Mouse (Mus musculus) G1E (cell line): ENCODE data around the gene Rps15a. TPM values are rescaled to one million over a fixed set of nuclear protein-coding genes. Genes with fewer than 3 reads are reported as not detected.
A peak's percentile ranks its signal among the peaks of the same experiment; 100 is the strongest.

Source experiments
- ATAC-seq: 2 replicates; pipeline ENCODE4 v1.8.0; 2016; ENCODE audit warnings: mild to moderate bottlenecking; ENCODE audit not compliant: insufficient number of reproducible peaks, poor library complexity, low FRiP score, severe bottlenecking; ENCODE audit errors: extremely low read depth
- DNase-seq: peaks from one replicate; pipeline ENCODE4 v3.0.0; 2012; ENCODE audit warnings: low spot score
- H3K27me3 ChIP-seq: 2 replicates; pipeline ENCODE4 v1.6.1; 2012; ENCODE audit warnings: mild to moderate bottlenecking, low read length, inconsistent platforms; ENCODE audit not compliant: insufficient read depth
- H3K36me3 ChIP-seq: replicated peaks from 2 replicates; pipeline ENCODE3; 2012; ENCODE audit warnings: mild to moderate bottlenecking, inconsistent platforms
- H3K4me1 ChIP-seq: 2 replicates; pipeline ENCODE4 v1.6.1; 2012; ENCODE audit warnings: low read depth, low read length, inconsistent platforms, mixed read lengths; ENCODE audit not compliant: insufficient read depth
- H3K4me3 ChIP-seq: 2 replicates; pipeline ENCODE4 v1.5.1; 2012; ENCODE audit warnings: low read depth, mild to moderate bottlenecking, inconsistent platforms, low read length, moderate library complexity, mixed read lengths
- H3K9me3 ChIP-seq: replicated peaks from 2 replicates; pipeline ENCODE4 v1.6.1; 2012; ENCODE audit warnings: inconsistent platforms
- CTCF ChIP-seq: IDR thresholded peaks from 2 replicates; pipeline ENCODE4 v1.5.1; 2012; ENCODE audit warnings: low read depth, low read length, inconsistent platforms, mixed read lengths
- GATA1 ChIP-seq: IDR thresholded peaks from 2 replicates; pipeline ENCODE4 v1.6.1; 2012; ENCODE audit warnings: borderline replicate concordance, low read length, inconsistent platforms, mixed read lengths
- GATA2 ChIP-seq: IDR thresholded peaks from 2 replicates; pipeline ENCODE4 v1.6.1; 2012; ENCODE audit warnings: low read depth, low read length, inconsistent platforms, borderline replicate concordance
- POLR2AphosphoS5 ChIP-seq: IDR thresholded peaks from 2 replicates; pipeline ENCODE4 v1.6.1; 2012; ENCODE audit warnings: low read depth, low read length, inconsistent platforms; ENCODE audit not compliant: insufficient replicate concordance
- TAL1 ChIP-seq: conservative IDR thresholded peaks from 2 replicates; pipeline ENCODE4 v1.6.1; 2012; ENCODE audit warnings: low read depth, low read length, inconsistent platforms, mixed read lengths
- polyA plus RNA-seq: library from polyadenylated mRNA; stranded (reverse); fragments of >175 nt; gene quantifications from 2 replicates; pipeline ENCODE4 v1.2.3, GENCODE M21; 2012
- total RNA-seq, 2 experiments: library from RNA; stranded (forward) in 1 of 2; stranded (reverse) in 1 of 2; fragments of 200-1000 nt in 1 of 2; fragments of >200 nt in 1 of 2; fragmentation: Nextera tagmentation in 1 of 2; gene quantifications; 2 replicates each; pipeline ENCODE4 v1.2.3; 2014 to 2017

The Rps15a gene
- total and polyA plus RNA-seq, 3 experiments, result 16.0 to 1,114 (median 1,062) TPM

DNA sequence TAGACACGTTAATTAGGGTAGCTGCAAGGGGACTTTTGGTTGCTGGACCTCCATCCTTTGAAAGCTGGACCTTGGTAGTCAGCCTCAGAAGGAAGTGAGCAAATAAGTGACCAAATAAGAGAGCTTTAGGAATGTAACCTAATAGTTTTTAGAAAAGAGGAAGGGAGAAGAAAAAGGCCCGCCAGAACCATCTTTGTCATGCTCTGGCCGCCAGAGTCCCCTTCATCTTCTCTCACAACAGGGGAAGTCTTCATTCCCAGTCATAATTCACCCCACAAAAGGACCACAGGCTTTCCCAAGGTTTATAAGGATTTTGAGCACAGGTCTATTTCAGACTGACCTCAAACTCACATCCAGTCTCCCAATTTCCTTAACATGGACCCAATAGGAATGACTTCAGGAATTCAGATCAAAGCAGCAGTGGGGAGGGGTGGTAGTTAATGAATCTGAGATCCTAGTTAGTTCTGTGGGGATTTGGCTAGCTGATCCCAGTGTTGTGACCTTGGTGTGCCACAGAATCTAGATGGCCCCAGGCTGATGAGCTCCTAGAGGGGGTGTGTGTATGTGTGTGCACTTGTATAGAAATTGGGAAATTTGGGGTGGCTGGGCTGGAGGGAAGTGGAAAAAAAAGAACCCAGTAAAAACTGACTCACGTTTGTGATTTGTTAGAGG is 1.7 kb upstream of the Rps15a start:
- H3K4me1 ChIP-seq, result peaks cover 66% of the 10 kb centered on the region
- no peak for ATAC-seq
- DNase-seq, result no peak

GRCm38 (mm10) chr7:118116787-118117538 is 975 bp upstream of the Rps15a start:
- Histone ChIP-seq H3K4me1 (peaks cover 68% of the 10 kb centered on the region), H3K9me3 (no peaks in the 10 kb centered on the region), H3K4me3 (no peak overlapping the region), H3K27me3 (no peaks in the 10 kb centered on the region), H3K36me3 (peaks cover 66% of the 10 kb centered on the region)
- no peak for DNase-seq
- ATAC-seq, result peak; percentile 71
- TF ChIP-seq GATA2 (no peak), TAL1 (no peak), CTCF (no peak), GATA1 (no peak), POLR2AphosphoS5 (no peak)

More for the DNA sequence above, 1.7 kb upstream of the Rps15a start:
- no peak overlapping the region for H3K4me3 ChIP-seq
- no peaks in the 10 kb centered on the region for H3K27me3 ChIP-seq
- H3K36me3 ChIP-seq, result peaks cover 66% of the 10 kb centered on the region
- H3K9me3 ChIP-seq, result no peaks in the 10 kb centered on the region
- TF ChIP-seq CTCF (no peak), POLR2AphosphoS5 (no peak), TAL1 (no peak), GATA1 (no peak), GATA2 (no peak)

- Histone ChIP-seq H3K4me3 (peak overlapping the region; percentile 97), H3K36me3 (peaks cover 69% of the 10 kb centered on the region), H3K4me1 (peaks cover 76% of the 10 kb centered on the region), H3K27me3 (no peaks in the 10 kb centered on the region), H3K9me3 (no peaks in the 10 kb centered on the region)
- ATAC-seq (no peak), DNase-seq (no peak)
- TF ChIP-seq CTCF (no peak), POLR2AphosphoS5 (peak; percentile 14; the same call in 1 of the 2 replicates), GATA1 (no peak)
Measured at GRCm38 (mm10) chr7:118115533-118115876, 483 bp downstream of the Rps15a start.

GRCm38 (mm10) chr7:118113541-118114297 is 2.3 kb downstream of the Rps15a start:
- Histone ChIP-seq H3K4me1 (peaks cover 68% of the 10 kb centered on the region), H3K4me3 (peak overlapping the region; percentile 97), H3K9me3 (no peaks in the 10 kb centered on the region), H3K36me3 (peaks cover 70% of the 10 kb centered on the region), H3K27me3 (no peaks in the 10 kb centered on the region)
- ATAC-seq, result no peak
- no peak for TF ChIP-seq GATA2
- DNase-seq, result no peak

- Histone ChIP-seq H3K27me3 (no peaks in the 10 kb centered on the region), H3K4me1 (peaks cover 71% of the 10 kb centered on the region), H3K36me3 (peaks cover 94% of the 10 kb centered on the region), H3K9me3 (no peaks in the 10 kb centered on the region), H3K4me3 (peak overlapping the region; percentile 97; the same call in 1 of the 2 replicates)
- no peak for ATAC-seq
- TF ChIP-seq TAL1, result no peak
- TF ChIP-seq POLR2AphosphoS5, result no peak
- no peak for TF ChIP-seq GATA2
- TF ChIP-seq GATA1, result no peak
- TF ChIP-seq CTCF, result no peak
- DNase-seq, result no peak
Measured at GRCm38 (mm10) chr7:118111128-118111527, 4.9 kb downstream of the Rps15a start.

GRCm38 (mm10) chr7:118107671-118108070 is 8.3 kb downstream of the Rps15a start:
- no peaks in the 10 kb centered on the region for H3K9me3 ChIP-seq
- peaks cover 91% of the 10 kb centered on the region for H3K36me3 ChIP-seq
- no peak for DNase-seq
- peaks cover 85% of the 10 kb centered on the region for H3K4me1 ChIP-seq
- no peak for TF ChIP-seq GATA1
- no peak for TF ChIP-seq TAL1
- TF ChIP-seq GATA2, result no peak
- TF ChIP-seq CTCF, result no peak
- no peak for TF ChIP-seq POLR2AphosphoS5
- no peak for ATAC-seq
- no peak overlapping the region for H3K4me3 ChIP-seq
- H3K27me3 ChIP-seq, result no peaks in the 10 kb centered on the region
